In the genomic region with DNA sequence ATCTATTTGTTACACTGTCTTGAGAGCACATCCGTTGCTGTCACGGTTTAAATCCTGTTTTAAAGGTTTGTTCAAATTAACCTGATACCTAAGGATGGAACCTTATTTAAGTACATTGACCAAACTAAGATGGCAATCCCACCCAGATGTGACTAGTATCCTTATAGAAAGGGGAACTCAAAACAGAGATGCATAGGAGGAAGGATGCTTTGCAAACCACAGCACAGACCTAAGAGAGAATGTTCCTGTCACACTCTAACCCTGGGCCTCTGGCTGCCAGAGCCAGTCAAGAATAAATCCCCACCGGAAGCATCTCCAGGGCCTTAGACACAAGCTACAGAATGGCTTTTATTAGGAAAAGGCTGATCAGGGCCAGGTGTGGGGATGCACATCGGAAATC, we compare ENCODE assay signal across 28 mouse cellular contexts. TPM values are rescaled to one million over a fixed set of nuclear protein-coding genes. Genes with fewer than 3 reads are reported as not detected.
A peak's percentile ranks its signal among the peaks of the same experiment; 100 is the strongest.
DNase-seq lines count a peak whose midpoint lies in the region; ATAC-seq and TF ChIP-seq lines count a peak whose summit lies in the region.
"Had no signal": no experiment of that assay in that cellular context is flagged by ENCODE, and none has a peak within 500 bp of the region (broad histone marks: within the 10 kb centered on the region; RNA-seq: fewer than 3 reads in every experiment).

No protein-coding gene starts in this region.

- no peaks in the 10 kb centered on the region for H3K4me1 ChIP-seq in embryonic facial prominence, embryonic 11.5 days (ENCODE audit: control insufficient read depth, insufficient read depth, low read length)
- peaks cover 3% of the 10 kb centered on the region; the same call in 1 of the 2 replicates for H3K4me1 ChIP-seq in embryonic facial prominence, embryonic 10.5 days
- H3K4me1 ChIP-seq in lung, adult 2 months (ENCODE audit: control insufficient read depth, insufficient read depth, low read length) = no peaks in the 10 kb centered on the region; the same call in 1 of the 2 replicates
- H3K4me1 ChIP-seq: embryonic facial prominence, embryonic 13.5 days; embryonic facial prominence, embryonic 15.5 days; forebrain, embryonic 12.5 days had no signal

- WGBS in embryonic facial prominence, embryonic 11.5 days = 76% methylated on average over 4 of the region's 4 CpGs
- WGBS in embryonic facial prominence, embryonic 10.5 days = 74% methylated on average over 4 of the region's 4 CpGs
- WGBS in lung, adult 2 months = 81% methylated on average over 4 of the region's 4 CpGs

- ATAC-seq in embryonic facial prominence, embryonic 11.5 days (replicated peaks; ENCODE audit: insufficient number of reproducible peaks, low FRiP score, low TSS enrichment, low read depth) = no peak
- ATAC-seq in granulocyte monocyte progenitor cell, adult 5-6 weeks (replicated peaks; ENCODE audit: poor library complexity, severe bottlenecking) = peak; percentile 52
- ATAC-seq in megakaryocyte progenitor cell, adult 5-6 weeks (replicated peaks; ENCODE audit: poor library complexity) = 0 out of 2 replicates have a peak, but pooled peaks have one; percentile 42
- ATAC-seq: CD4-positive, CD25-positive, alpha-beta regulatory T cell, adult 4 months; forebrain, embryonic 14.5 days; forebrain, embryonic 16.5 days had no signal

- no peak overlapping the region for H3K4me3 ChIP-seq in embryonic facial prominence, embryonic 11.5 days (ENCODE audit: low read depth, low read length)
- no peak overlapping the region for H3K4me3 ChIP-seq in embryonic facial prominence, embryonic 10.5 days
- no peak overlapping the region for H3K4me3 ChIP-seq in lung, adult 2 months (replicated peaks; ENCODE audit: extremely low read depth, low read depth, low read length)
- H3K4me3 ChIP-seq: embryonic facial prominence, embryonic 13.5 days; embryonic facial prominence, embryonic 15.5 days; erythroblast, embryonic 14.5 days; forebrain, embryonic 10.5 days; forebrain, embryonic 12.5 days had no signal

- no peak overlapping the region for H3K4me2 ChIP-seq in embryonic facial prominence, embryonic 11.5 days (ENCODE audit: low read depth, low read length)
- H3K4me2 ChIP-seq: embryonic facial prominence, embryonic 13.5 days; embryonic facial prominence, embryonic 15.5 days; forebrain, embryonic 12.5 days had no signal

- no peaks in the 10 kb centered on the region for H3K27me3 ChIP-seq in embryonic facial prominence, embryonic 11.5 days (ENCODE audit: control insufficient read depth, insufficient read depth, low read length)
- no peaks in the 10 kb centered on the region for H3K27me3 ChIP-seq in embryonic facial prominence, embryonic 10.5 days (replicated peaks; ENCODE audit: low read depth, poor library complexity, severe bottlenecking)
- H3K27me3 ChIP-seq: embryonic facial prominence, embryonic 13.5 days; embryonic facial prominence, embryonic 15.5 days; forebrain, embryonic 12.5 days had no signal

- no peak for TF ChIP-seq CTCF in lung, adult 2 months (IDR thresholded peaks at IDR 0.05; ENCODE audit: insufficient read depth, low read length)

- peak; percentile 15 for DNase-seq in embryonic facial prominence, embryonic 11.5 days (ENCODE audit: low spot score)
- DNase-seq in embryonic facial prominence, embryonic 10.5 days (ENCODE audit: low spot score) = no peak
- DNase-seq in lung, adult 2 months = no peak
- DNase-seq in urinary bladder, adult 18-20 months (ENCODE audit: low spot score in 2 of 2) = no peak
- DNase-seq in cerebellum, adult 9-10 months = no peak
- DNase-seq: adrenal gland, adult 2 months; adrenal gland, postnatal 10 days; adrenal gland, postnatal 25 days; B cell, adult 2 months; cerebellum, adult 11 months; cerebellum, adult 18-20 months; cerebellum, adult 8-10 months; cerebellum, postnatal 10 days; cerebellum, postnatal 25 days; embryo, embryonic 11 days had no signal

- no peak for TF ChIP-seq POLR2A in lung, adult 2 months (IDR thresholded peaks at IDR 0.05; ENCODE audit: borderline replicate concordance, extremely low read depth, low read depth, low read length)

- H3K27ac ChIP-seq in embryonic facial prominence, embryonic 11.5 days (replicated peaks; ENCODE audit: low read depth, low read length) = no peak overlapping the region
- no peak overlapping the region for H3K27ac ChIP-seq in embryonic facial prominence, embryonic 10.5 days (replicated peaks)
- H3K27ac ChIP-seq: embryonic facial prominence, embryonic 13.5 days; embryonic facial prominence, embryonic 15.5 days; forebrain, embryonic 10.5 days; forebrain, embryonic 12.5 days had no signal

- H3K36me3 ChIP-seq in embryonic facial prominence, embryonic 11.5 days (replicated peaks; ENCODE audit: control insufficient read depth, insufficient read depth, low read depth, low read length) = no peaks in the 10 kb centered on the region
- no peaks in the 10 kb centered on the region for H3K36me3 ChIP-seq in embryonic facial prominence, embryonic 10.5 days (replicated peaks)
- H3K36me3 ChIP-seq: embryonic facial prominence, embryonic 13.5 days; embryonic facial prominence, embryonic 15.5 days; forebrain, embryonic 10.5 days; forebrain, embryonic 12.5 days had no signal

- no peaks in the 10 kb centered on the region for H3K9me3 ChIP-seq in embryonic facial prominence, embryonic 11.5 days (replicated peaks; ENCODE audit: control insufficient read depth, low read length)
- no peaks in the 10 kb centered on the region for H3K9me3 ChIP-seq in embryonic facial prominence, embryonic 10.5 days
- H3K9me3 ChIP-seq: embryonic facial prominence, embryonic 13.5 days; embryonic facial prominence, embryonic 15.5 days; forebrain, embryonic 10.5 days; forebrain, embryonic 12.5 days had no signal

- H3K9ac ChIP-seq in embryonic facial prominence, embryonic 11.5 days (replicated peaks; ENCODE audit: low read length) = no peak overlapping the region
- H3K9ac ChIP-seq: embryonic facial prominence, embryonic 13.5 days; embryonic facial prominence, embryonic 15.5 days; forebrain, embryonic 12.5 days had no signal

RNA-seq across cellular contexts. Expression of a gene that starts 21.1 kb away (rescaled TPM):
- 7.4 and 9.0 TPM in 2 replicates for polyA plus RNA-seq in embryonic facial prominence, embryonic 11.5 days (2014; fragmentation: Nextera tagmentation; extraction: Ambion mirVana)
- 16.4 and 20.1 TPM in 2 replicates for polyA plus RNA-seq in embryonic facial prominence, embryonic 10.5 days (2016; fragmentation: Nextera tagmentation; extraction: Ambion mirVana)
- 1.1 TPM in 1 of 2 replicates, not detected in the other for total RNA-seq in granulocyte monocyte progenitor cell, adult 5-6 weeks (2014; fragmentation: Nextera tagmentation)
- total RNA-seq in granulocyte monocyte progenitor cell, adult 5-6 weeks (2017) = 0.13 and 0.15 TPM in 2 replicates
- total RNA-seq in megakaryocyte progenitor cell, adult 5-6 weeks (2015) = 1.2 and 1.8 TPM in 2 replicates
- 1.9 and 5.4 TPM in 2 replicates for total RNA-seq in megakaryocyte progenitor cell, adult 5-6 weeks (2017)
- 14.7 and 17.0 TPM in 2 replicates for polyA plus RNA-seq in lung, adult 2 months (2012; rRNA removed)

RNA-seq across cellular contexts. Expression of a gene that starts 54.8 kb away (rescaled TPM):
- 0.11 and 0.15 TPM in 2 replicates for polyA plus RNA-seq in embryonic facial prominence, embryonic 11.5 days (2014; fragmentation: Nextera tagmentation; extraction: Ambion mirVana)
- 0.11 and 0.16 TPM in 2 replicates for polyA plus RNA-seq in embryonic facial prominence, embryonic 10.5 days (2016; fragmentation: Nextera tagmentation; extraction: Ambion mirVana)
- not detected in 2 replicates for total RNA-seq in granulocyte monocyte progenitor cell, adult 5-6 weeks (2014; fragmentation: Nextera tagmentation)
- total RNA-seq in granulocyte monocyte progenitor cell, adult 5-6 weeks (2017) = not detected in 2 replicates
- not detected in 2 replicates for total RNA-seq in megakaryocyte progenitor cell, adult 5-6 weeks (2015)
- not detected in 2 replicates for total RNA-seq in megakaryocyte progenitor cell, adult 5-6 weeks (2017)
- polyA plus RNA-seq in lung, adult 2 months (2012; rRNA removed) = not detected in 2 replicates
- total RNA-seq: adrenal gland, adult 2 months; adrenal gland, postnatal 10 days; adrenal gland, postnatal 25 days; adrenal gland, postnatal 4 days; MEL had no signal
- polyA plus RNA-seq: adrenal gland, adult 2 months; brain, embryonic 14.5 days; CD4-positive, CD25-positive, alpha-beta regulatory T cell, adult 4 months; erythroblast, embryonic 14.5 days; forebrain, embryonic 10.5 days; forebrain, embryonic 12.5 days; forebrain, embryonic 14.5 days; forebrain, embryonic 16.5 days had no signal

RNA-seq across cellular contexts. Expression of a gene that starts 58.3 kb away (rescaled TPM):
- 15.2 and 18.5 TPM in 2 replicates for polyA plus RNA-seq in embryonic facial prominence, embryonic 11.5 days (2014; fragmentation: Nextera tagmentation; extraction: Ambion mirVana)
- polyA plus RNA-seq in embryonic facial prominence, embryonic 10.5 days (2016; fragmentation: Nextera tagmentation; extraction: Ambion mirVana) = 25.7 and 30.7 TPM in 2 replicates
- 24.1 and 24.9 TPM in 2 replicates for total RNA-seq in granulocyte monocyte progenitor cell, adult 5-6 weeks (2014; fragmentation: Nextera tagmentation)
- 6.9 and 20.8 TPM in 2 replicates for total RNA-seq in granulocyte monocyte progenitor cell, adult 5-6 weeks (2017)
- 25.4 and 26.5 TPM in 2 replicates for total RNA-seq in megakaryocyte progenitor cell, adult 5-6 weeks (2015)
- total RNA-seq in megakaryocyte progenitor cell, adult 5-6 weeks (2017) = 12.7 and 18.1 TPM in 2 replicates
- 60.5 and 89.8 TPM in 2 replicates for polyA plus RNA-seq in lung, adult 2 months (2012; rRNA removed)

RNA-seq across cellular contexts. Expression of a gene that starts 58.8 kb away (rescaled TPM):
- polyA plus RNA-seq in embryonic facial prominence, embryonic 11.5 days (2014; fragmentation: Nextera tagmentation; extraction: Ambion mirVana) = 166 and 169 TPM in 2 replicates
- polyA plus RNA-seq in embryonic facial prominence, embryonic 10.5 days (2016; fragmentation: Nextera tagmentation; extraction: Ambion mirVana) = 173 and 174 TPM in 2 replicates
- 43.1 and 60.9 TPM in 2 replicates for total RNA-seq in granulocyte monocyte progenitor cell, adult 5-6 weeks (2014; fragmentation: Nextera tagmentation)
- 115 and 129 TPM in 2 replicates for total RNA-seq in granulocyte monocyte progenitor cell, adult 5-6 weeks (2017)
- total RNA-seq in megakaryocyte progenitor cell, adult 5-6 weeks (2015) = 47.1 and 60.0 TPM in 2 replicates
- total RNA-seq in megakaryocyte progenitor cell, adult 5-6 weeks (2017) = 99.2 and 119 TPM in 2 replicates
- 44.8 and 47.3 TPM in 2 replicates for polyA plus RNA-seq in lung, adult 2 months (2012; rRNA removed)
